In genomic region chr1:182758783-182759182, GRCm38 (mm10) we compare ENCODE assay signal across 17 mouse cellular contexts. TPM values are rescaled to one million over a fixed set of nuclear protein-coding genes. Genes with fewer than 3 reads are reported as not detected.
"Had no signal": no experiment of that assay in that cellular context is flagged by ENCODE, and none has a peak within 500 bp of the region (broad histone marks: within the 10 kb centered on the region; RNA-seq: fewer than 3 reads in every experiment).

No protein-coding gene starts in this region.

- DNase-seq: kidney, adult 2 months; kidney, postnatal 25 days; layer of hippocampus, adult 9-11 months; layer of hippocampus, postnatal 36 days; lung, adult 2 months; lung, postnatal 36 days; thymus, postnatal 4 days had no signal

- H3K9ac ChIP-seq: limb, embryonic 12.5 days; liver, embryonic 15.5 days had no signal

- H3K27ac ChIP-seq: limb, embryonic 12.5 days; liver, embryonic 15.5 days; stomach, postnatal 0 days had no signal

- H3K36me3 ChIP-seq: limb, embryonic 12.5 days; liver, embryonic 15.5 days had no signal

- H3K4me3 ChIP-seq: limb, embryonic 12.5 days; liver, embryonic 15.5 days had no signal

RNA-seq across cellular contexts. Expression of gene Susd4, which starts 4.9 kb away (rescaled TPM):
- total RNA-seq: megakaryocyte progenitor cell, adult 5-6 weeks; neutrophil, adult 5-6 weeks had no signal

RNA-seq across cellular contexts. Expression of gene Ccdc185, which starts 9.8 kb away (rescaled TPM):
- total RNA-seq: left cerebral cortex, postnatal 25 days; megakaryocyte progenitor cell, adult 5-6 weeks; midbrain, postnatal 0 days; neutrophil, adult 5-6 weeks had no signal
- polyA plus RNA-seq: kidney, embryonic 16.5 days; limb, embryonic 12.5 days; liver, embryonic 11.5 days; liver, embryonic 15.5 days; lung, adult 2 months; lung, postnatal 0 days; midbrain, postnatal 0 days; stomach, postnatal 0 days had no signal
